Mouse (Mus musculus) stomach, embryonic 16.5 days (tissue): ENCODE measurements around the gene Dnajc6. TPM values are rescaled to one million over a fixed set of nuclear protein-coding genes. Genes with fewer than 3 reads are reported as not detected.
A peak's percentile ranks its signal among the peaks of the same experiment; 100 is the strongest.

Source experiments
- ATAC-seq: fragments of 200-750 bp; cut with Nextera tagmentation; 2 replicates; pipeline ENCODE4 v1.8.0; 2017; ENCODE audit warnings: moderate number of reproducible peaks, moderate TSS enrichment; ENCODE audit not compliant: insufficient read depth, low FRiP score
- H3K27ac ChIP-seq: fragments of 300-500 bp; sonication (generic); 2 replicates; pipeline ENCODE4 v1.5.1; 2014; ENCODE audit warnings: low read length
- H3K27me3 ChIP-seq: fragments of 300-500 bp; sonication (generic); 2 replicates; pipeline ENCODE4 v1.6.1; 2014; ENCODE audit warnings: low read length, control low read depth, mixed read lengths; ENCODE audit not compliant: control insufficient read depth, insufficient read depth
- H3K36me3 ChIP-seq: fragments of 300-500 bp; sonication (generic); 2 replicates; pipeline ENCODE4 v1.6.1; 2014; ENCODE audit warnings: low read length; ENCODE audit not compliant: control insufficient read depth, insufficient read depth
- H3K4me1 ChIP-seq: fragments of 300-500 bp; sonication (generic); 2 replicates; pipeline ENCODE4 v1.6.1; 2014; ENCODE audit warnings: low read length, control low read depth, mixed read lengths; ENCODE audit not compliant: control insufficient read depth, insufficient read depth
- H3K4me2 ChIP-seq: fragments of 300-500 bp; sonication (generic); 2 replicates; pipeline ENCODE4 v1.6.1; 2014; ENCODE audit warnings: low read depth, low read length, mixed read lengths
- H3K4me3 ChIP-seq: fragments of 300-500 bp; sonication (generic); replicated peaks from 2 replicates; pipeline ENCODE4 v1.5.1; 2014; ENCODE audit warnings: mild to moderate bottlenecking, low read length
- H3K9ac ChIP-seq: fragments of 300-500 bp; sonication (generic); 2 replicates; pipeline ENCODE4 v1.6.1; 2014; ENCODE audit warnings: low read length
- H3K9me3 ChIP-seq: fragments of 300-500 bp; sonication (generic); replicated peaks from 2 replicates; pipeline ENCODE4 v1.6.1; 2016; ENCODE audit warnings: low read length, control low read depth; ENCODE audit not compliant: control insufficient read depth
- WGBS: fragments of 180-500 bp; shearing (Covaris S2); extraction: QIAGEN DNeasy Blood & Tissue Kit; methylation state at CpG from one replicate; pipeline ENCODE4 v1.1.7; 2014; 5-methylcytosine and 5-hydroxymethylcytosine counted together
- polyA plus RNA-seq: library from polyadenylated mRNA; unstranded; fragments of >200 nt; fragmentation: Nextera tagmentation; extraction: Ambion mirVana; gene quantifications from 2 replicates; pipeline ENCODE4 v1.2.1, GENCODE M21; 2015

The Dnajc6 gene
- polyA plus RNA-seq, 1 experiment from 2014 or later: 1.5 TPM

DNA sequence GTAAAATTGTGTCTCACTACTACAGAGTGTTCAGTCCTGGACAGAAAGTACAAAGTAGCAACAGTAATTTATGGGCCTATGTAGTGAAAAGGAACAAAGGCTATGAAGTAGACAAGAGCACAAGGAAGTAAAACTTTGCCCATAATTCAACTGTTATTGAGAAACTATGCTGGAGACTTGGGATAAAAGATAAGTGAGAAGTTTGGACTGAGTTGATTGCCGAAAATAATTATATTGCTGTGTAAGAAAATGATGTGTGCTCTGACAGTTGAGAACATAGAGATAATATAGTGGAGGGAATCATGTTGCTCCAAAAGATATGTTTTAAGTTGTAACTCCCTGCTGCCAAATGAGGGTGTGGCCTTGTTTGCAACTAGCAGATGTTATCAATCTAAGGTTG lies 152.3 kb downstream of the Dnajc6 start:
- Histone ChIP-seq H3K36me3 (no peaks in the 10 kb centered on the region), H3K9ac (peak overlapping the region; percentile 16; the same call in 1 of the 2 replicates), H3K4me2 (peak overlapping the region; percentile 82), H3K27me3 (no peaks in the 10 kb centered on the region), H3K9me3 (no peaks in the 10 kb centered on the region), H3K27ac (peak overlapping the region; percentile 90), H3K4me1 (peaks cover 14% of the 10 kb centered on the region), H3K4me3 (peak overlapping the region; percentile 90)
- ATAC-seq: no peak
- WGBS: 73% methylated on average over 1 of the region's 1 CpGs

DNA sequence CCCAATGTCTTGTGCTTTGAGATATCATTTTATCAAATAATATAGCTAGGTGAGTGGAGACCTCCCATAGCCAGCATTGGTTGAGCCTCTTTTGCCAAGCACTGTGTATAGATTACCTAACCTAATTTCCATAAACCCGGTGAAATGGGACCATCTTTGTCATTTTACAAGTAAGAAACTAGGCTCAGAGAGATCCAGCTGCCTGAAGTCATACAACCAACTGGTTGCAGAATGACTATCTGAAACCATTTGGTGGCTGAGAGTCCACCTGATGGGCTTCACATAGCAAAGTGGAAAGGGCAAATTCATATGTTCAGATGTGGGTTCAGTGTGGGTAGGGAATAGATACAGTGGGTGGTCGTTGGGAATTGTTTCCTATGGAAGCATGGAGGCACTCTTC lies 154.5 kb downstream of the Dnajc6 start:
- 78% methylated on average over 2 of the region's 2 CpGs for WGBS
- no peak overlapping the region for H3K4me3 ChIP-seq
- H3K4me1 ChIP-seq: peaks cover 14% of the 10 kb centered on the region

DNA sequence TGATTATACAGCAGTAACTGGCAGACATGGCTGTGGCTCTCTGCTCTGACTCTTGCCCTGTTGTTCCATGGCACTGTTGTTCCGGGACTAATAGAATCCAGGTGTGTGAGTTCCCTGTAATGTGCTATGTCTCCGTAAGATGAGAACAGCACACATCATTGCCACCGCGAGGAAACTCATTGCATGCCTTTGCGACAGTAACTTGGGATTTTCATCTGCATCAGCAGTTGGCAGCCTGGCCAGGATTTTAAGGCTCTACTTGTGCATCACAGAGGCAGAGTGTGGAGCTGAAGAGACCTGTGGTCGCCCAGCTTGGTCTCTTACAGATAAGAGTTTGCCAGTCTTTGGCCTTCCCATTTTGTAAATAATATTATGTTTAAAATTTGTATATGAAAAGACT lies 157.8 kb downstream of the Dnajc6 start:
- no peak overlapping the region for H3K4me3 ChIP-seq
- WGBS: 89% methylated on average over 6 of the region's 6 CpGs
- no peak overlapping the region for H3K27ac ChIP-seq
- no peak for ATAC-seq
- peaks cover 3% of the 10 kb centered on the region for H3K4me1 ChIP-seq
- H3K9ac ChIP-seq: no peak overlapping the region
- no peaks in the 10 kb centered on the region for H3K9me3 ChIP-seq
- no peaks in the 10 kb centered on the region for H3K36me3 ChIP-seq
- no peak overlapping the region for H3K4me2 ChIP-seq
- H3K27me3 ChIP-seq: no peaks in the 10 kb centered on the region

More for the DNA sequence above, 154.5 kb downstream of the Dnajc6 start:
- Histone ChIP-seq H3K9me3 (no peaks in the 10 kb centered on the region), H3K27ac (no peak overlapping the region), H3K27me3 (no peaks in the 10 kb centered on the region), H3K9ac (no peak overlapping the region), H3K4me2 (no peak overlapping the region), H3K36me3 (no peaks in the 10 kb centered on the region)
- no peak for ATAC-seq

DNA sequence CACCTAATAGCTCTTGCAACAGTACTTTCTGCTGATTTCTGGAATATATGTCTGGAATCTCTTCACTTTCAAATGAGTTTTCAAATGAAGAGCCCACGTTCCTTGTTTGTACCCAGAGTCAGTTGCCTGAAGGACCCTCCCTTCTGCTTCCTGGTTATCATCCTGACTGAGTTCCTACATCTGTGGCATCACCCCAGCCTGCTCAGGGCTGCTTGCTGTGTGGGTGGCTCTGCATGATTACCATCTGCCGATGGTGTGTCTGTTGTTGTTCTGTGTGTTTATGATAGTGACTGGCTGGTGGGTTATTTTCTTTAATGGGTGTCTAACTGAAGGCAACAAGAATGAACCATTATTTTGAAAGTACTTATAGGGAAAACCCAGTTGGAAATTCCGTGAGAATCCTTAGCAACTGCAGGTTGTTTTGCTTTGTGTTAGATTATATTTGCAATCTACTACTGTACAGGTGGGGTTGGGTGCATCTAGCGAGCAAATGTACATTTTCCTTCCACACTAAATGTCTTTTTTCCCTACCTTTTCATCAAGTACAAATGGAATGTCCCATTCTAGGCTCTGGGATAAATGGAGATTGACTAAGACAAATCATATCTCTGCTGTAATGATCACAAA lies 158.5 kb downstream of the Dnajc6 start:
- Histone ChIP-seq H3K27ac (no peak overlapping the region), H3K4me2 (no peak overlapping the region), H3K27me3 (no peaks in the 10 kb centered on the region), H3K4me3 (no peak overlapping the region), H3K9ac (no peak overlapping the region), H3K4me1 (no peaks in the 10 kb centered on the region), H3K9me3 (no peaks in the 10 kb centered on the region), H3K36me3 (peaks cover 4% of the 10 kb centered on the region)
- ATAC-seq: no peak
- WGBS: 80% methylated on average over 4 of the region's 4 CpGs

DNA sequence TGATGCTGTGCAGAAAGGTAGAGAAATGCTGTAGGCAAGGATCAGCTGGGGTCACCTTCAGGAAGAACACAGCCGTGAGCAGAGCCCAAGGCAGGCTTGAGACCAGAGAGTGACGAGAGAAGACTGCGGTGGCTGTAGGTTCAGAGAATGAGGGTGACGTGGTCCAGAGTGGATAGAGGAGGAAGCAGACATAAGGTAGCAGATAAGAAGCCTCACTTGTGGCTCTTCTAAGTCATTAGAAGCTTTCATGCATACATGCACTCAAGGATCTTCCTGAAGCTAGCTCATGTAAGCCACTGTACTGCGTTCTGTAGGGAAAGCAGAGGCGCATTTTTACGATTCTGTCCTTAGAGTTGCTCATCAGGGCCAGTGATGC lies 159.0 kb downstream of the Dnajc6 start:
- Histone ChIP-seq H3K9me3 (no peaks in the 10 kb centered on the region), H3K27ac (no peak overlapping the region), H3K4me1 (no peaks in the 10 kb centered on the region), H3K4me2 (no peak overlapping the region), H3K9ac (no peak overlapping the region), H3K4me3 (no peak overlapping the region), H3K36me3 (peaks cover 4% of the 10 kb centered on the region), H3K27me3 (no peaks in the 10 kb centered on the region)
- WGBS: 91% methylated on average over 7 of the region's 7 CpGs
- no peak for ATAC-seq

DNA sequence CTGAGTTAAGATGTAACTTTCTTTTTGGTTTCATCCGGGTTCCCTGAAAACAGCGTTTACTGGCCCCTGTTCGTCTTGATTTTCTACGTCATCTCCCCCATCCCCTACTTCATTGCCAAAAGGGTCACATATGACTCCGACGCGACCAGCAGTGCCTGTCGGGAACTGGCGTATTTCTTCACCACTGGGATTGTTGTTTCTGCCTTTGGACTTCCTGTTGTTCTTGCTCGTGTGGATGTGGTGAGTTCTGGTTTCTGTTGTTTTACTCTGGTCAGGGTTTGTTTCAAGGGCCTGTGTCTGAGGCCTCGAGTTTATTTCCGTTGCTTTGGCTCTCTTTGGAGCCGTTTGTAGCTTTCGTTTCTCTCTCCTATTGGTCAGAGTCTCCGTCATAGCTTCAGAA lies 159.6 kb downstream of the Dnajc6 start:
- Histone ChIP-seq H3K4me1 (no peaks in the 10 kb centered on the region), H3K27ac (no peak overlapping the region), H3K9me3 (no peaks in the 10 kb centered on the region), H3K4me2 (no peak overlapping the region), H3K9ac (no peak overlapping the region), H3K27me3 (no peaks in the 10 kb centered on the region), H3K4me3 (no peak overlapping the region), H3K36me3 (peaks cover 8% of the 10 kb centered on the region)
- ATAC-seq: no peak
- 86% methylated on average over 15 of the region's 15 CpGs for WGBS

DNA sequence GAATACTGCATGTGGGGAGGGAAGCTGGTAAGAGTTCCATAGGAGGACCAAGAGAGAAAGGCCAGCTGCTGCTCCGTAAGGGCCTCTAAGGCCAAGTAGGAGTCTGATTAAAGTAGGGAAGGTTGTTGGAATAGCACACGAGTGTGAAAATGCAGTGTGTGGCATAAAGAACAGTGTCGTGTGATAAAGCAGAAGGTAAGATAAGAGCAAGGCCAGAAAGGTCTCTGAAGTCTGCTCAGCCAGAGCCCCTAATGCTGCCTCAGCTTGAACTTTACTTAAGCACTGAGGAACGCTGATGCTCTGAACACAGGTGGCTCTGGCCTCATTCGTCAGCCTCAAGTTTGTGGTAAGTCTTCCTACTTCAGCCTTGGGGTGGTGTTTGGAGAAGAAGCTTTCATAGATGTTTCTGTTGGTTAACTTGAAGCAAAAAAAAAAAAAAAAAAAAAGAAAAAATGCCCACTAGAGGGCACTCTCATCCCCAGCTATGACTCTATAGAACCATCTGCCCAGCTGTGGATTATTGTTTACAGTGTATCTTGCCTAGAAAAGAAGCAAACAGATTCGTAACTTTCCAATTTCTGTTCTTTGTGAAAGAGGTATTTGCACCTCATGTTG lies 160.6 kb downstream of the Dnajc6 start:
- peaks cover 8% of the 10 kb centered on the region for H3K36me3 ChIP-seq
- 0 out of 2 replicates have a peak, but pooled peaks have one; percentile 33 for ATAC-seq

DNA sequence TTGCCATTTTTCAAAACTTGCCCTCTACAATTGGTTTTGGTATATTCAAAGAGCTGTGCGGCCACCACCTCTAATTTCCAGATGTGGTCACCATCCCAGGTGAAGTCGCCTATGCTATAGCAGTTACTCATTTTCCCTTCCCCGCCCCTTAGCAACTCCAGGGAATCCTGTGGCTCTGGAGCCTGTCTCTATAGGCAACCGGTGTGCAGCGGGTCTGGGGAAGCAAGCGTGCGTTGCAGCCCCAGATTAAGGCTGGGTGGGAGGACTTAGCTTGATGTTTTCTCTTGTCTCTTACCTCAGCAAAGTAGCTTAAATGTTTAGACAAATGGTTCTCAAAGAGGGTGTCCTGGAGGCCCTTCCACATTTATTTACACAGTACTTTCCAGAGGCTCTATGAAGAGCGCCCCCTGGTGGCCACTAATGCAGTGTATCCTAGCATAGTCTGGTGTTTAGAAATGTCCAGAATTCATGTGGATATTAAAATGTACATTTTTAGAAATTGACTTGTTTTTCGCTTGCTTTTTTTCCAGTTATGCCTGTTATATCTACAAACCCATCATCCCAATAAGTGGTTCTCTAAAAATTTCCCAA lies 167.8 kb downstream of the Dnajc6 start:
- Histone ChIP-seq H3K27me3 (no peaks in the 10 kb centered on the region), H3K36me3 (peaks cover 8% of the 10 kb centered on the region), H3K4me3 (no peak overlapping the region), H3K27ac (no peak overlapping the region), H3K9ac (no peak overlapping the region), H3K4me1 (no peaks in the 10 kb centered on the region), H3K4me2 (no peak overlapping the region), H3K9me3 (no peaks in the 10 kb centered on the region)
- ATAC-seq: no peak
- WGBS: 69% methylated on average over 9 of the region's 9 CpGs

More for the DNA sequence above, 160.6 kb downstream of the Dnajc6 start:
- no peaks in the 10 kb centered on the region for H3K4me1 ChIP-seq
- H3K9me3 ChIP-seq: no peaks in the 10 kb centered on the region
- no peak overlapping the region for H3K4me3 ChIP-seq
- no peak overlapping the region for H3K9ac ChIP-seq
- no peaks in the 10 kb centered on the region for H3K27me3 ChIP-seq
- H3K4me2 ChIP-seq: no peak overlapping the region
- 41% methylated on average over 6 of the region's 6 CpGs for WGBS
- no peak overlapping the region for H3K27ac ChIP-seq

DNA sequence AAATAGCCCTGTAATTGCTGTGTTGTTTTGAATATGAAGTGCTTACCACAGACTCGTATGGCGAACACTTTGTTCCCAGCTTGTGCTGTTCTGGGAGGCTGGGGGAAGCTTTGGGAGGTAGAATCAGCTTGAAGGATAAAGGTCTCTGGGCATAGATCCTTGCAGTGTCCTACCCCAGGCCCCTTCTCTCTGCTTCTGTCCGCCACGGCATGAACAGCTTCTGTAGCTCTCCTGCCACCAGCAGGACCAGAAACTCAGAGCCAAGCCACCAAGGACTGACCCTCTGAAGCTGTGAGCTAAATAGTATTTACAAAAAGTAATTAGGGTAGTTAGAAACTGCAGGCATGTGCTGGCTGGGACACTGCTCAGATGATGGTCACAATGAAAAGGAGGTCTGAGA lies 168.3 kb downstream of the Dnajc6 start:
- Histone ChIP-seq H3K9ac (no peak overlapping the region), H3K36me3 (peaks cover 5% of the 10 kb centered on the region), H3K4me3 (no peak overlapping the region), H3K4me2 (no peak overlapping the region), H3K9me3 (no peaks in the 10 kb centered on the region), H3K27me3 (no peaks in the 10 kb centered on the region), H3K27ac (no peak overlapping the region), H3K4me1 (no peaks in the 10 kb centered on the region)
- no peak for ATAC-seq
- 90% methylated on average over 4 of the region's 4 CpGs for WGBS
